Mouse (Mus musculus): ENCODE measurements around the gene Il9. TPM values are rescaled to one million over a fixed set of nuclear protein-coding genes. Genes with fewer than 3 reads are reported as not detected.

Gene Il9
- total and polyA plus RNA-seq, 3 experiments = not detected

GRCm38 (mm10) chr13:56471211-56471610 is 10.8 kb downstream of the Il9 start:
- Histone ChIP-seq H3K79me2 (ENCODE audit: control insufficient read depth, insufficient read depth, low read length, poor library complexity) (no peaks in the 10 kb centered on the region), H3K36me3 (ENCODE audit: control insufficient read depth in 1 of 2, insufficient read depth in 2 of 2, low read length in 2 of 2) (no peaks in the 10 kb centered on the region), H3K9me3 (replicated peaks; ENCODE audit: insufficient read depth, low read length) (no peaks in the 10 kb centered on the region), H3K4me3 (ENCODE audit: control insufficient read depth in 1 of 2, insufficient read depth in 1 of 2, low read depth in 2 of 2, low read length in 2 of 2) (no peak overlapping the region), H3K4me1 (ENCODE audit: control insufficient read depth in 1 of 2, insufficient read depth in 2 of 2, low read length in 2 of 2) (no peaks in the 10 kb centered on the region), H3K9ac (ENCODE audit: control insufficient read depth, low read depth, low read length, poor library complexity, severe bottlenecking) (no peak overlapping the region), H3K27ac (ENCODE audit: control insufficient read depth, low read depth, low read length) (no peak overlapping the region), H3K27me3 (ENCODE audit: control insufficient read depth in 1 of 2, insufficient read depth in 2 of 2, low read length in 2 of 2) (no peaks in the 10 kb centered on the region)
- no peak for DNase-seq (ENCODE audit: low read depth, low spot score)
- TF ChIP-seq MAZ (IDR thresholded peaks at IDR 0.05; ENCODE audit: low read depth, low read length) (no peak), TAL1 (IDR thresholded peaks at IDR 0.05; ENCODE audit: low read length) (no peak), MYC (IDR thresholded peaks at IDR 0.05; ENCODE audit: low read depth, low read length) (no peak), MXI1 (IDR thresholded peaks at IDR 0.05; ENCODE audit: low read depth, low read length) (no peak), ETS1 (IDR thresholded peaks at IDR 0.05; ENCODE audit: low read depth, low read length) (no peak), MAX (IDR thresholded peaks at IDR 0.05; ENCODE audit: low read length) (no peak), ZC3H11A (IDR thresholded peaks at IDR 0.05; ENCODE audit: low read depth, low read length) (no peak)

GRCm38 (mm10) chr13:56468536-56468935 is 13.5 kb downstream of the Il9 start:
- H3K27ac ChIP-seq (ENCODE audit: control insufficient read depth, low read depth, low read length) = no peak overlapping the region

GRCm38 (mm10) chr13:56467786-56468185 is 14.3 kb downstream of the Il9 start:
- H3K27me3 ChIP-seq (ENCODE audit: control insufficient read depth in 1 of 2, insufficient read depth in 2 of 2, low read length in 2 of 2) = no peaks in the 10 kb centered on the region
- H3K4me1 ChIP-seq (ENCODE audit: control insufficient read depth in 1 of 2, insufficient read depth in 2 of 2, low read length in 2 of 2) = no peaks in the 10 kb centered on the region
- H3K36me3 ChIP-seq (ENCODE audit: control insufficient read depth in 1 of 2, insufficient read depth in 2 of 2, low read length in 2 of 2) = no peaks in the 10 kb centered on the region
- TF ChIP-seq MEF2A (IDR thresholded peaks at IDR 0.05; ENCODE audit: extremely low read depth, insufficient replicate concordance, low read depth, low read length, poor library complexity, severe bottlenecking) (no peak), MYB (IDR thresholded peaks at IDR 0.05; ENCODE audit: low read depth, low read length) (no peak), ETS1 (IDR thresholded peaks at IDR 0.05; ENCODE audit: low read depth, low read length) (no peak), MXI1 (IDR thresholded peaks at IDR 0.05; ENCODE audit: low read depth, low read length) (no peak), HCFC1 (IDR thresholded peaks at IDR 0.05; ENCODE audit: low read depth, low read length) (no peak), TCF12 (IDR thresholded peaks at IDR 0.05; ENCODE audit: low read depth, low read length) (no peak), MAFK (IDR thresholded peaks at IDR 0.05; ENCODE audit: borderline replicate concordance, low read depth, low read length) (no peak), SIN3A (IDR thresholded peaks at IDR 0.05; ENCODE audit: low read length) (no peak), POLR2AphosphoS2 (IDR thresholded peaks at IDR 0.05; ENCODE audit: low read length) (no peak), ZKSCAN1 (IDR thresholded peaks at IDR 0.05; ENCODE audit: low read depth, low read length) (no peak), CHD2 (IDR thresholded peaks at IDR 0.05; ENCODE audit: low read length) (no peak), MAX (IDR thresholded peaks at IDR 0.05; ENCODE audit: low read length) (no peak), TAL1 (IDR thresholded peaks at IDR 0.05; ENCODE audit: low read length) (no peak), RAD21 (IDR thresholded peaks at IDR 0.05; ENCODE audit: low read depth, low read length) (no peak), SMC3 (IDR thresholded peaks at IDR 0.05; ENCODE audit: low read depth, low read length) (no peak), CTCF (IDR thresholded peaks at IDR 0.05 in 2 of 3, conservative IDR thresholded peaks at IDR 0.05 in 1 of 3; ENCODE audit: control insufficient read depth in 1 of 3, insufficient read depth in 1 of 3, low read depth in 2 of 3, low read length in 3 of 3, poor library complexity in 1 of 3, severe bottlenecking in 1 of 3) (no peak), RCOR1 (IDR thresholded peaks at IDR 0.05; ENCODE audit: low read depth, low read length) (no peak), GATA1 (IDR thresholded peaks at IDR 0.05; ENCODE audit: low read depth, low read length) (no peak)
- no peaks in the 10 kb centered on the region for H3K79me2 ChIP-seq (ENCODE audit: control insufficient read depth, insufficient read depth, low read length, poor library complexity)
- no peak for DNase-seq (ENCODE audit: low read depth, low spot score)
- no peak overlapping the region for H3K27ac ChIP-seq (ENCODE audit: control insufficient read depth, low read depth, low read length)
- no peaks in the 10 kb centered on the region for H3K9me3 ChIP-seq (replicated peaks; ENCODE audit: insufficient read depth, low read length)
- H3K4me3 ChIP-seq (ENCODE audit: control insufficient read depth in 1 of 2, insufficient read depth in 1 of 2, low read depth in 2 of 2, low read length in 2 of 2) = no peak overlapping the region
- no peak overlapping the region for H3K9ac ChIP-seq (ENCODE audit: control insufficient read depth, low read depth, low read length, poor library complexity, severe bottlenecking)

More at GRCm38 (mm10) chr13:56468536-56468935, 13.5 kb downstream of the Il9 start:
- Histone ChIP-seq H3K4me1 (ENCODE audit: control insufficient read depth in 1 of 2, insufficient read depth in 2 of 2, low read length in 2 of 2) (no peaks in the 10 kb centered on the region), H3K36me3 (ENCODE audit: control insufficient read depth in 1 of 2, insufficient read depth in 2 of 2, low read length in 2 of 2) (no peaks in the 10 kb centered on the region), H3K79me2 (ENCODE audit: control insufficient read depth, insufficient read depth, low read length, poor library complexity) (no peaks in the 10 kb centered on the region), H3K9ac (ENCODE audit: control insufficient read depth, low read depth, low read length, poor library complexity, severe bottlenecking) (no peak overlapping the region), H3K9me3 (replicated peaks; ENCODE audit: insufficient read depth, low read length) (no peaks in the 10 kb centered on the region), H3K4me3 (ENCODE audit: control insufficient read depth in 1 of 2, insufficient read depth in 1 of 2, low read depth in 2 of 2, low read length in 2 of 2) (no peak overlapping the region), H3K27me3 (ENCODE audit: control insufficient read depth in 1 of 2, insufficient read depth in 2 of 2, low read length in 2 of 2) (no peaks in the 10 kb centered on the region)
- no peak for DNase-seq (ENCODE audit: low read depth, low spot score)
- TF ChIP-seq POLR2AphosphoS5 (IDR thresholded peaks at IDR 0.05; ENCODE audit: borderline replicate concordance, low read depth, low read length) = no peak

Data from MEL (cell line).